Mouse (Mus musculus) embryonic facial prominence, embryonic 10.5 days (tissue): ENCODE measurements around the gene Ddhd1. TPM values are rescaled to one million over a fixed set of nuclear protein-coding genes. Genes with fewer than 3 reads are reported as not detected.

Experiments
- DNase-seq: peaks from one replicate; pipeline ENCODE4 v3.0.0-alpha.2; 2017; ENCODE audit warnings: low spot score
- H3K27ac ChIP-seq: fragments of 300-500 bp; sonication (generic); replicated peaks from 2 replicates; pipeline ENCODE4 v1.5.1; 2016; ENCODE audit warnings: mild to moderate bottlenecking
- H3K27me3 ChIP-seq: fragments of 300-500 bp; sonication (generic); replicated peaks from 2 replicates; pipeline ENCODE4 v1.6.1; 2016; ENCODE audit warnings: low read depth, mild to moderate bottlenecking; ENCODE audit not compliant: poor library complexity, severe bottlenecking
- H3K36me3 ChIP-seq: fragments of 300-500 bp; sonication (generic); replicated peaks from 2 replicates; pipeline ENCODE4 v1.6.1; 2016; ENCODE audit warnings: mild to moderate bottlenecking, moderate library complexity
- H3K4me1 ChIP-seq: fragments of 300-500 bp; sonication (generic); 2 replicates; pipeline ENCODE4 v1.6.1; 2016
- H3K4me3 ChIP-seq: fragments of 300-500 bp; sonication (generic); 2 replicates; pipeline ENCODE4 v1.5.1; 2016; ENCODE audit warnings: mild to moderate bottlenecking, moderate library complexity
- H3K9me3 ChIP-seq: fragments of 300-500 bp; sonication (generic); 2 replicates; pipeline ENCODE4 v1.6.1; 2016; ENCODE audit warnings: mild to moderate bottlenecking
- WGBS: fragments of 180-500 bp; shearing (Covaris S2); methylation state at CpG from one replicate; pipeline ENCODE4 v1.1.7; 2016; 5-methylcytosine and 5-hydroxymethylcytosine counted together
- polyA plus RNA-seq: library from polyadenylated mRNA; unstranded; fragments of >200 nt; fragmentation: Nextera tagmentation; extraction: Ambion mirVana; gene quantifications from 2 replicates; pipeline ENCODE4 v1.2.1, GENCODE M21; 2016

The Ddhd1 gene
- polyA plus RNA-seq, 1 experiment from 2014 or later, result 5.4 TPM

GRCm38 (mm10) chr14:45660315-45660714, 2.4 kb upstream of the Ddhd1 start:
- Histone ChIP-seq H3K4me1 (peaks cover 21% of the 10 kb centered on the region), H3K36me3 (no peaks in the 10 kb centered on the region), H3K27me3 (peaks cover 8% of the 10 kb centered on the region; the same call in 1 of the 2 replicates), H3K27ac (no peak overlapping the region), H3K4me3 (no peak overlapping the region), H3K9me3 (no peaks in the 10 kb centered on the region)
- 95% methylated on average over 1 of the region's 1 CpGs for WGBS
- no peak for DNase-seq

DNA sequence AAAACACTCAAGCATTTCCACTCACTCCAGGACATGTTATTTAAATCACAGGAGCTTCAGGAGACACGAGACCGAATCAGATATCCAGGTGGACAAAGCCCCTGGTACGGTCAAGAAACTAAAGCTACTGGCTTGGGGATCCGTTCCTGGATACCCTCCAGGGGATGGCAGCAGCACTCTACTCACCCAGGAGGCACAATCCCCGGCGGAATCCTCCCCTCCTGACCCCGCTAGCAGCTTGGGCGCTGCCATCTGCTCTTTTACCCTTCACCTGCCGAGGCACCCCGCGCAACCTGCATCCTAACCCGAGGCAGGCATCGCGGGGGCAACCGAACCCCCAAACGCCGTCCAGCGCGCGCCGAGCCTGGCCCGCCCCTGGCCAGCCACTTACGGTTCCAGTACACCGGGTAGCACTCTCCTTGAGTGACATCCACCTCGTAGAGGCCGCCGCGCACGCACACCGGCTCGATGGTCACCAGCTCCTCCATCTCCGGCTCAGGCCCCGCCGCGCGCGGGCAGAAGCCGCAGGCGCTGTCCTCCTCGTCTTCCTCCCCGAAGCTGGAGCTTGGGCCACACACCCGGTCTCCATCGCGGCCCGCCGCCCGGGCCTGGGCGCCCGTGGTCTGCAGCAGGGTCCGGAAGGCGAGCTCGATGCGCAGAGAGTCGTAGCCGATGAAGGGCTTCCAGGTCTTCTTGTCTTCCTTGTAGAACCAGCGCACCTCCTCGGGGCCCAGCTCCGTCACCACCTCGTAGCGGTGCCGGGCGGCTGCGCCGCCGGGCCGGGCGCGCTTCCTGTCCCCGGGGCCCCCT, 907 bp downstream of the Ddhd1 start:
- Histone ChIP-seq H3K4me1 (peaks cover 26% of the 10 kb centered on the region), H3K9me3 (no peaks in the 10 kb centered on the region), H3K36me3 (no peaks in the 10 kb centered on the region), H3K27me3 (peaks cover 12% of the 10 kb centered on the region; the same call in 1 of the 2 replicates), H3K27ac (peak overlapping the region; percentile 94), H3K4me3 (peak overlapping the region; percentile 89)
- WGBS, result under 1% methylated on average over 69 of the region's 69 CpGs
- DNase-seq, result peak; percentile 75

DNA sequence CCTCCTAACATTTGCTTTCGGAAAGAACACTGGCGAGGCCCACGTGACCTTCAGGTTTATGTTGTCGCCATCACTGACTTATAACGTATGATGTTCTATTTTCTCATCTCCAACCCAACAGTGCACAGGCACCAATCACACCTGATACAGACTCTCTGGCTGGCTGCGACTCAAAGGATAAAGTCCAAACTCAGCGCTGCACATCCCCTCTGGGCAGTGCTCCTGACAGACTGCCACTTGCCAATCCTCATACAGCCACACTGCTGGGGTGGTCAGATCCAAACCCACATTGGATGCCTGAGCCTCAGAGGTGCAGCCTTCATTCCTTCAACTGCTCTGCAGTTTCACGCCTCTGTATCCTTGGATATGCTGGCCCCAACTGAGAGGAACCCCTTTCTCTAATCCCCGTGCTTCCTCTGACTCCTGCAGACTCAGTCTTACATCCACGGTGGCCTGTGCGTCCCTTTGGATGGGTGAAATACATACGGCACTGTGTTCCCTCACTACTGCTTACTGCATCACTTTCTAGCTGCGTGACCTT, 3.0 kb downstream of the Ddhd1 start:
- Histone ChIP-seq H3K4me3 (no peak overlapping the region), H3K4me1 (peaks cover 26% of the 10 kb centered on the region), H3K9me3 (no peaks in the 10 kb centered on the region), H3K27ac (no peak overlapping the region), H3K36me3 (no peaks in the 10 kb centered on the region), H3K27me3 (peaks cover 12% of the 10 kb centered on the region; the same call in 1 of the 2 replicates)
- 81% methylated on average over 13 of the region's 13 CpGs for WGBS
- DNase-seq, result no peak

DNA sequence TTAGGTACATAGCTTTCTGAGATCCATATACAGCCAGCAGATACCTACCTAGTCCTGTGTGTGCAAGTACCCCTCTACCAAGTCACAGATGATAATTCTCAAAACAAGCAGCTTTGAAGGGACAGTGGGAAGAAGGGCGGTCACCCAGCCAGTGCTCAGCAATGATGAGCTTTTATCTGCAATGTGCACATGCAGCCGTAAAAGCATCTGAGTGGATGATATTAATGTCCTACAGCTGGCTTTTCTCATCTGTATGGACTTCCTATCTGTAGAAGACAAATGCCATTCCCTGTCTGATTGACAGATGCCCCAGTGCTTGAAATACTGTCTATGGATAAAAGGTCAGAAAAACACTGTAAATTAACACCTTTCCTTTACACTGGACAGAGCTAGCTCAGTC, 4.2 kb downstream of the Ddhd1 start:
- no peak for DNase-seq
- Histone ChIP-seq H3K4me3 (no peak overlapping the region), H3K4me1 (peaks cover 32% of the 10 kb centered on the region), H3K36me3 (no peaks in the 10 kb centered on the region), H3K9me3 (no peaks in the 10 kb centered on the region), H3K27ac (no peak overlapping the region), H3K27me3 (peaks cover 12% of the 10 kb centered on the region; the same call in 1 of the 2 replicates)
- WGBS, result 92% methylated on average over 2 of the region's 2 CpGs

DNA sequence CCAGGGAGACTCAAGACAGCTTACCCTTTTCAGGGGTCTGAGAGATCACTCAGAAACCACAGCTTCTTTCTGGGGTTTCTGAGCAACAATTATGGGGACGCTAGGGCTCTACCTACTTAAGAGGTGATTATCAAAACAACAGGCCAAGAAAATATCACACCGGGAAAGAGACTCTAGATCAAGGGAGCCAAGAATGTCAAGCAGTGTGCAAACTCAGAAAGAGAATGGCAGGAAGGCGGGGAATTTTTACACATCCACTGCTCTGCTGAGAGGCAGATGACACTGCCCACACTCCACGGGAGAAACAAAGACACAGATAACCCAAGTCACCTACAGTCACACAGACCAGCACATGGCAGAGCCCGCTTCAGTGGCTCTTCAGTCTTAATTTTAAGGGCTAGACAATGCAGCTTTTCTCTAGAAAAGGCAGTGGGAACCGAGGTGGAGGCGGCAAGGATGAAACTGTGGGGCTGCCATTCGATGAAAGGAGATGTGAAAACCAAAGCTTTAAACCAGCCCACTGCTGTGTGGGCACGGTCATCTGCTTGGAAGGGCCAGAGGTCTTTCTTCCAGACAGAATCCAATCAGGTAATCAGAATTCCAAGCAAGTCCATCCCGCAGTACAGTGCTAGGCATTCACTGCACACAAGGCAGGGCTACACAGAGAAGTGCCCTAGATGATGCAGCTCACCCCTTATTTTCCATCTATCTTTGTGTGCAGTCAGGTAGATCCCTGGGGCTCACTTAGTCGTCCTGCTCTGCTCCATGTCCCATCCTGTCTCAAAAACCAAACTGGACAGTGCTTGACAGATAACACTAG, 8.7 kb downstream of the Ddhd1 start:
- no peak overlapping the region for H3K4me3 ChIP-seq
- H3K9me3 ChIP-seq, result no peaks in the 10 kb centered on the region
- peaks cover 20% of the 10 kb centered on the region for H3K4me1 ChIP-seq
- no peaks in the 10 kb centered on the region for H3K36me3 ChIP-seq
- no peak for DNase-seq
- 53% methylated on average over 11 of the region's 11 CpGs for WGBS
- H3K27ac ChIP-seq, result no peak overlapping the region
- no peaks in the 10 kb centered on the region for H3K27me3 ChIP-seq

- H3K4me1 ChIP-seq, result peaks cover 30% of the 10 kb centered on the region
- no peaks in the 10 kb centered on the region for H3K27me3 ChIP-seq
- H3K4me3 ChIP-seq, result no peak overlapping the region
- whole genome bisulfite sequencing, result 82% methylated on average over 3 of the region's 3 CpGs
- no peak overlapping the region for H3K27ac ChIP-seq
- no peaks in the 10 kb centered on the region for H3K36me3 ChIP-seq
- no peak for DNase-seq
- H3K9me3 ChIP-seq, result no peaks in the 10 kb centered on the region
Observed at GRCm38 (mm10) chr14:45648144-45648543, 9.8 kb downstream of the Ddhd1 start.

DNA sequence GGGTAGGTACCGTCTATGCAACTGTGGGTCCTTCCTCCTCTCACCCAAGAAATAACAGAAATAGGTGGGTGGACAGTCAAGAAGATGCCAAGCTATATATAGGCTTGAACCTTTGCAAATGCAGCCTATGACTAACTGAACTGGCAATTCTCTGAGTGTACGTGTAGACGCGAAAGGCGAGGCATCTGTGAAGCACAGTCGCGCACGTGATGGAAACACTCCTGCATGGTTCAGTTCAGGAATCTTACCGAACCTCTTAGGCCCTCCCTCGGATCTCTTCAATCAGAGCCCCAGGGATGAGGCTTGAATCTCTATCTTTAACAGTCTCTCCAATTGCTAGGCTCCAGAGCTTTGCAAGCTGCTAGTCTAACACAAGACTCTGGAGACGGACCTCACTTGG, 10.3 kb downstream of the Ddhd1 start:
- H3K36me3 ChIP-seq, result no peaks in the 10 kb centered on the region
- WGBS, result 91% methylated on average over 11 of the region's 11 CpGs
- H3K27me3 ChIP-seq, result no peaks in the 10 kb centered on the region
- peaks cover 30% of the 10 kb centered on the region for H3K4me1 ChIP-seq
- no peaks in the 10 kb centered on the region for H3K9me3 ChIP-seq
- no peak for DNase-seq
- no peak overlapping the region for H3K4me3 ChIP-seq
- no peak overlapping the region for H3K27ac ChIP-seq

GRCm38 (mm10) chr14:45647175-45647574, 10.8 kb downstream of the Ddhd1 start:
- no peak overlapping the region for H3K27ac ChIP-seq
- H3K36me3 ChIP-seq, result no peaks in the 10 kb centered on the region
- H3K9me3 ChIP-seq, result no peaks in the 10 kb centered on the region
- WGBS, result 90% methylated on average over 7 of the region's 7 CpGs
- H3K4me1 ChIP-seq, result peaks cover 30% of the 10 kb centered on the region
- no peak for DNase-seq
- H3K27me3 ChIP-seq, result no peaks in the 10 kb centered on the region
- H3K4me3 ChIP-seq, result no peak overlapping the region

GRCm38 (mm10) chr14:45644786-45645185, 13.2 kb downstream of the Ddhd1 start:
- DNase-seq, result no peak
- H3K27ac ChIP-seq, result no peak overlapping the region
- H3K4me3 ChIP-seq, result no peak overlapping the region
- no peaks in the 10 kb centered on the region for H3K36me3 ChIP-seq
- no peaks in the 10 kb centered on the region for H3K9me3 ChIP-seq
- no peaks in the 10 kb centered on the region for H3K27me3 ChIP-seq
- 51% methylated on average over 1 of the region's 1 CpGs for WGBS
- peaks cover 30% of the 10 kb centered on the region for H3K4me1 ChIP-seq

DNA sequence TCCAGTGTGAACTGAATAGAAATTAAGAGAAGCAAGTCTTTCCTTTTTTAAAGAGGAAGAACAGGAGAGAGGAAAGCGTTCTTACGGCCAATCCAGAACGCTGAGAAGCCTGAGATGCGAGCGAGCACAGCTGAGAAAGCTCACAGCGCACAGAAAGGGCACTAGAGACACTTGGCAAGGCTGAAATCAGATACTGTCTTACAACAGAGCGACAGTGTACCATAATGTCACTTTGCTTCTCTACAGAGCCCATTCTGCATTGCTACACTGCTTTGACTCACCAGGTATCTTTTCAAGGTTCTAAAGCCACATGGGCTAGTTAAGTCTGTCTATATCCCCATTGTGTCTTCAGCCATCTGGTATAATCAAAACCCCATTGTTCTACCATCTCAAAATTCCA, 13.7 kb downstream of the Ddhd1 start:
- Histone ChIP-seq H3K9me3 (no peaks in the 10 kb centered on the region), H3K27me3 (no peaks in the 10 kb centered on the region), H3K36me3 (no peaks in the 10 kb centered on the region), H3K4me3 (no peak overlapping the region), H3K4me1 (peaks cover 29% of the 10 kb centered on the region), H3K27ac (no peak overlapping the region)
- DNase-seq, result no peak
- WGBS, result 54% methylated on average over 7 of the region's 7 CpGs

DNA sequence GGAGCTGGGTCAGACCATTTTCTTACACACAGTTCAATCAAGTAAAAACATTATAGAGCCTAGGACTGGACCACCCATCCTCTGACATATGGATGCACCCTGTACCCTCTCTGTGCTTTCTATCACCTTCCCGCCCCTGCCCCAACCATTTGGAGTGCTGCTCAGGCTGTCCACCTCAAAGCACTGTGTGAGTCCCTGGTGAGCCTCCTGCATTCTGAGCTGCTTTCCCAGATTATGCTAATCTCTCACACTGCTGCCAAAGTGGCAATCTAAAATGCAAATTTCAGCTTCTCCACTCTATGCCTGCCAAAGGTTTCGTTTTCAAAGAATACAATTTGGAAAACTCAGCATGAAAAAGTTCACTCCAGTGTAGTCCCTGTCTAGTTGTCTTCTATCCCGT, 14.5 kb downstream of the Ddhd1 start:
- H3K4me3 ChIP-seq, result no peak overlapping the region
- WGBS, result 44% methylated on average over 3 of the region's 3 CpGs

GRCm38 (mm10) chr14:45642795-45643194, 15.1 kb downstream of the Ddhd1 start:
- Histone ChIP-seq H3K9me3 (no peaks in the 10 kb centered on the region), H3K4me1 (peaks cover 23% of the 10 kb centered on the region), H3K4me3 (no peak overlapping the region), H3K27ac (no peak overlapping the region), H3K36me3 (no peaks in the 10 kb centered on the region), H3K27me3 (no peaks in the 10 kb centered on the region)
- WGBS, result 85% methylated on average over 5 of the region's 5 CpGs
- DNase-seq, result no peak

More for the DNA sequence above, 14.5 kb downstream of the Ddhd1 start:
- Histone ChIP-seq H3K36me3 (no peaks in the 10 kb centered on the region), H3K27me3 (no peaks in the 10 kb centered on the region), H3K4me1 (peaks cover 23% of the 10 kb centered on the region), H3K27ac (no peak overlapping the region), H3K9me3 (no peaks in the 10 kb centered on the region)
- DNase-seq, result no peak
